Mouse (Mus musculus): ENCODE measurements around the gene Kctd7.

The Kctd7 gene

DNA sequence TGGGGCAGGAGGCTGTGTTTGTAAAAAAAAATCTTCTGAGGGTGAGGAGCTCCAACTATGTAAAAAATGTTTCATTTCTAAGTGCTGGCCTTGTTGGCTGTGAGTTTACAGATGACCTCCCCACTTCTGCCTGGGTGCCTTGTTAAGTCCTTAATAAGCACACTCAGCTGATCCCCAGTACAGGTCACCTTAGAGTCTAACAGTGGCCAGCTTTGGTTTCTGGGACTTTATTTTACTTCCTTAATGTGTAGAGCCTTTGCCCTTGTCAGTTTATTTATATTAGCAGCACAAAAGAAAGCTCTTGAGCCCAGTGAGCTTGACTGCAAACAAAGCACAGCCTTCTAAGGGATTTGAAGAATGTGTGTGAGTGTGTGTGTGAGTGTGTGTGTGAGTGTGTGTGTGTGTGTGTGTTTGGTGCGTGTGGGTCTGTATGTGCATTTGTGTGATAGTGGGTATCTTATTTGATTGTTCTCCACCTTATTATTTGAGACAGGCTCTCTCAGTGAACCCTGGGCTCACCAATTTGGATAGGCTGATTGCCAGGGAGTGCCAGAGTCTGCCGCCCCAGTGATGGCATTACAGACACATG lies 47.8 kb downstream of the Kctd7 start:
- no peak for DNase-seq (ENCODE audit: low spot score)

DNA sequence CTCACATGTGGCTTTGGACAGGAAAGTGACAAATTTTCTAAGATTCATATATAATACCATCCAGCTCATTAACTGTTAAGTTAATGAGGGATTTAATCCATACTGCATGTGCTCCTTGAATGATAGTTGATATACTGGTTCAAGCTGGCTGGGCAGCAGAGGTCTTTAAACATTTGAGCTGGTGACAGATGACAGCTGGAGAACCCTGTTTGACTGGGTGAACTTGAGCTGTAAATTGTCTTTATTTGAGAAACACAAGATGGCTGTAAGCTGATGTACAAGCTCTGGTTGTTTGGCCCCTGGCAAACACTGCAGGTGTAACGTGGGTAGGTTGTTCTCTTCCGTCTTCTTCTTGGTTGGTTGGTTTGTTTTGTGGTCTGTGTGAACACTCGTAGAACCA lies 49.1 kb downstream of the Kctd7 start:
- no peak for DNase-seq (ENCODE audit: low spot score)

DNA sequence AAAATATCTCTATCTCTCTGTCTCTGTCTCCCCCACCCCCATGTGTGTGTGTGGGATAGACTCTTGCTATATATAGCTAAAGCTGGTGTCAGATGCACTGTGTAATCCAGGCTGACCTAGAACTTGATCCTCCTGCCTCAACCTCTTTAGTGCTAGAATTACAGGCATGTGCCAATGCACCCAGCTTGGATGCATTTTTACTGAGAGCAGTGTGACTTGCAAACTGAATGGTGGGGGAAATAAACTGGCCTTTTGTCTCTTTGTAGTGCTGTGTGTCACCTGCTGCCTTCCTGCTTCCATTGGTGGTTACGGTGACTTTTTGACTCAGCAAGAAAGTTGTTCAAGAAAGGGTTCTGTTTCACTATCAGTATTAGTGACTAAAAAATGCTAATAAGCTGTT lies 51.6 kb downstream of the Kctd7 start:
- DNase-seq (ENCODE audit: low spot score) = no peak

DNA sequence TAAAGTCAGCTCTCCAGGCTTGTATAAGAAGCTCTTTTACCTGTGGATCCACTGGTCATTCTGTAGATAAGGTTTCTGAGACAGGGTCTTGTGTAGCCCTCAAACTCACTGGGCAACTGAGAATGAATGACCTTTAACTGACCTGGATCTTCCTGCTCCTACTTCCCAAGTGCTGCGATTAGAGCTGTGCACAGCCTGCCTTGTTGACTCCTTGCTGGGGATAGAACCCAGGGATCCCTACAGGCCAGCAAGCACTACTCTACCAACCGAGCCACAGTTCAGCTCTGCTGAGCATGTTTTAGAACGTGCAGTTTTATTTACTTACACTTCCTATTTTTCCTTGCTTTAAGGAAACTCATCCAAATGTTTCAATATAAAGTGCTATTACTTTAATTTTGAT lies 52.8 kb downstream of the Kctd7 start:
- no peak for DNase-seq (ENCODE audit: low spot score)

DNA sequence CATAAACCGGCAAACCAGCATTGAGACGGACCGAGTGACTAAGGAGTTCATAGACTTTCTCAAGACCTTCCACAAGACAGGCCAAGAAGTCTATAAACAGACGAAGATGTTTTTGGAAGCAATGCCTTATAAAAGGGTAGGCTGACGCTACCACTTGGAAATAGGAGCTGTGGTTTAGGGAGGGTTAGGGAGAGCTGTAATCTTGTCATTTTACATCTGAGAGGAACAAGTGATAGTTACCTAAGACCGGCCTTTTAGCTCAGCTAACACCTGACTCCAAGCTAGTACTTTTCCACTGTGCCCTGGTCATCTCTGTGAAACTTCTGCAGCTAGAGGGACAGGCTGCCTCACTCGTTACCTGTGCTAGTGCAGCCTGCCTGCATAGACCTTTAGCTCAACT lies 53.3 kb downstream of the Kctd7 start:
- no peak for DNase-seq (ENCODE audit: low spot score)

DNA sequence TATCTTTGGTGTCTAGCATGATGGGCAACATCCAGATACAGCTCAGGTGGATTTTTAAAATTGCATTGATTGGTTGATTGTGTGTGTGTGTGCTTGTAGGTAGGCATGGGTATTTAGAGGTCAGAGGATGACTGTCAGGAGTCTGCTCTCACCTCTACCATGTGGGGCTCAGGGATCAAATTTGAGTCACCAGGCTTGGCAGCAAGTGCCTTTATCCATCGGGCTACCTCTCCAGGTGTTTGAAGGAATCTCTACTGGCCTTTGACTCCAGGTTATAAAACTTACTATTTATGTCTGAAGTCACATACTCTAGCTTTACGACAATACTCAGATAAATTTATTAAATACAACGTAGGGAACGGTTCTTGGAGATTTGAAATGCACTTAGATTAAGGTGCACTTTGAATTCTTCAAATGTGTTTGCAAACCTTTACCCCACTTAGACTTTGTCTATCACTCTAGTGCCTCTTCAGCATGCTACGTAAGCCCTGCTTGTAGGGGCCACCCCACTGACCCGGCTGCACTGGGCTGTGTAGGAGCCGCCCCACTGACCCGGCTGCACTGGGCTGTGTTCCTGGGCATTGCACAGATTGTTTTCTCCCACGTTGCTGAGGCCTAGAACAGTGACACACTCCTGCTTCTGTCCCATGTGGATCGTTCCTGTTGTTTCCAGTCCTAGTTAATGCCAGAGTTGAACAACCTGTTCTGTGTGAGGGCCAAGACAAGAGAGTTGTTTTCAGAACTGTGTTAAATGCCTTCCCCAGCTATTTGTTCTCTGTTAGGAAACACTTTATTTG lies 55.8 kb downstream of the Kctd7 start:
- no peak for DNase-seq (ENCODE audit: low spot score)

DNA sequence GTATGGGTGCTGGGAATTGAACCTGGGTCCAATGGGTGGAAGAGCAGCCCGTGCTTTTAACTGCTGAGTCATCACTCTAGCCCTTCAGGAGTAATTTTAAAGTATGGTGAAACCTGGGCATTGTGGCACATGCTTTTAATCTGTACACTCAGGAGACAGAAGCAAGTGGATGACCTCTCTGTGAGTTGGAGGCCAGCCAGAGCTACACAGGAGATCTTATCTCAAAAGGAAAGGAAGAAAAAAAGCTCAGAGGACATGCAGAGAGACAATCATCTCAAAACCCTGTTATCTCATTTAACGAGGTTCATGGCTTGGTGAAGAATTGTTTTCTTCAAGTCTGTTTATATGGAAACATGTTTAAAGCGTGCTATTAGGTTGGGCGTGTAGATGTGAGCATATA lies 59.3 kb downstream of the Kctd7 start:
- no peak for DNase-seq (ENCODE audit: low spot score)

DNA sequence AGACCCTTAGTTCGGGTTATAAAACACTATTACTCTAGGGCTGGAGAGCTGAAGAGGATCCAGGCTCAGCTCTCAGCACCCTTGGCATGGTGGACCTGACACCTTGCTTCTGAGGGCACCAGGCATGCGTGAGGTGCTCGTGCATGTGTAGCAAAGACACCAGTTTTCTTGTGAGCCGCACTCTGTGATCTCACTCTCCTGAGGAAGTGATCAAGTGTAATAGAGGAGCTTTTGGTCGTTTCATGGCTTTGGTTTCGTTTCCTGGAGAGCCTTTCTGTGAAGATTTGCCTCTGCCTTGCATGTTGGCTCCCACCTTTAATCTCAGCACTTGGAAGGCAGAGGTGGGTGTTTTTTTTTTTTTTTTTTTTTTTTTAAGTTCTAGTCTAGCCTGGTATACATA lies 59.9 kb downstream of the Kctd7 start:
- DNase-seq (ENCODE audit: low spot score) = no peak

Measured in testis, postnatal 14 days (tissue).